Mouse (Mus musculus): Measurements from ENCODE around the gene Olfr279. TPM values are rescaled to one million over a fixed set of nuclear protein-coding genes. Genes with fewer than 3 reads are reported as not detected.
A peak's percentile ranks its signal among the peaks of the same experiment; 100 is the strongest.
"Not testable (repeated sequence)": the region's sequence is repeated elsewhere in the genome, so short reads cannot be mapped to it uniquely, and the experiment has no call there.

Olfr279 gene
- total RNA-seq, 2 experiments from 2014 or later, result not detected

GRCm38 (mm10) chr15:98512799-98513321 lies 20.7 kb downstream of the Olfr279 start:
- intact Hi-C loops (cut with DNase I), result loop anchor here (5.0 kb wide), 1 partner anchor 406 kb away; no protein-coding TSS in a partner anchor
- no peak for TF ChIP-seq CTCF (IDR thresholded peaks at IDR 0.05)
- Histone ChIP-seq H3K27ac (peak overlapping the region; percentile 45; the same call in 1 of the 2 replicates), H3K4me3 (no peak overlapping the region)
- DNase-seq (ENCODE audit: extremely low spot score in 1 of 2, low spot score in 2 of 2), result no peak

GRCm38 (mm10) chr15:98513676-98514075 lies 21.5 kb downstream of the Olfr279 start:
- DNase-seq (ENCODE audit: extremely low spot score in 1 of 2, low spot score in 2 of 2); H3K27ac ChIP-seq; H3K4me3 ChIP-seq: not testable (repeated sequence)
- intact Hi-C loops (cut with DNase I), result loop anchor here (5.0 kb wide), 1 partner anchor 406 kb away; no protein-coding TSS in a partner anchor

GRCm38 (mm10) chr15:98514146-98514545 lies 21.9 kb downstream of the Olfr279 start:
- DNase-seq (ENCODE audit: extremely low spot score in 1 of 2, low spot score in 2 of 2), result no peak
- intact Hi-C loops (cut with DNase I), result loop anchor here (5.0 kb wide), 1 partner anchor 407 kb away; no protein-coding TSS in a partner anchor
- no peak for TF ChIP-seq CTCF (IDR thresholded peaks at IDR 0.05)
- no peak overlapping the region for H3K27ac ChIP-seq
- no peak overlapping the region for H3K4me3 ChIP-seq

- intact Hi-C loops (cut with DNase I), result loop anchor here (5.0 kb wide), 1 partner anchor 408 kb away; no protein-coding TSS in a partner anchor
- not testable (repeated sequence) for DNase-seq (ENCODE audit: extremely low spot score in 1 of 2, low spot score in 2 of 2); H3K4me3 ChIP-seq; H3K27ac ChIP-seq
Observed at GRCm38 (mm10) chr15:98514845-98515244, 22.6 kb downstream of the Olfr279 start.

- H3K27ac ChIP-seq, result no peak overlapping the region
- peak; percentile 43 to 72 for DNase-seq (ENCODE audit: extremely low spot score in 1 of 2, low spot score in 2 of 2)
- peak; percentile 98 for TF ChIP-seq CTCF (IDR thresholded peaks at IDR 0.05)
Observed at GRCm38 (mm10) chr15:98517380-98518355, 25.5 kb downstream of the Olfr279 start.

GRCm38 (mm10) chr15:98521245-98521644 lies 29.0 kb downstream of the Olfr279 start:
- Histone ChIP-seq H3K4me3 (no peak overlapping the region), H3K27ac (no peak overlapping the region)
- no peak for DNase-seq (ENCODE audit: extremely low spot score in 1 of 2, low spot score in 2 of 2)
- no peak for TF ChIP-seq CTCF (IDR thresholded peaks at IDR 0.05)
- intact Hi-C loops (cut with DNase I), result no loop called here

More at GRCm38 (mm10) chr15:98517380-98518355, 25.5 kb downstream of the Olfr279 start:
- intact Hi-C loops (cut with DNase I), result no loop called here
- H3K4me3 ChIP-seq, result no peak overlapping the region

- H3K27ac ChIP-seq, result no peak overlapping the region
- no peak for DNase-seq (ENCODE audit: extremely low spot score in 1 of 2, low spot score in 2 of 2)
- intact Hi-C loops (cut with DNase I), result no loop called here
Observed at GRCm38 (mm10) chr15:98526057-98526456, 33.9 kb downstream of the Olfr279 start.

GRCm38 (mm10) chr15:98527056-98527771 lies 35.0 kb downstream of the Olfr279 start:
- no peak for TF ChIP-seq CTCF (IDR thresholded peaks at IDR 0.05)
- DNase-seq (ENCODE audit: extremely low spot score in 1 of 2, low spot score in 2 of 2), result no peak
- Histone ChIP-seq H3K27ac (no peak overlapping the region), H3K4me3 (no peak overlapping the region)
- intact Hi-C loops (cut with DNase I), result no loop called here

More at GRCm38 (mm10) chr15:98526057-98526456, 33.9 kb downstream of the Olfr279 start:
- TF ChIP-seq CTCF (IDR thresholded peaks at IDR 0.05), result no peak
- no peak overlapping the region for H3K4me3 ChIP-seq

- TF ChIP-seq CTCF (IDR thresholded peaks at IDR 0.05), result no peak
- Histone ChIP-seq H3K4me3 (no peak overlapping the region), H3K27ac (no peak overlapping the region)
- intact Hi-C loops (cut with DNase I), result no loop called here
- DNase-seq (ENCODE audit: extremely low spot score in 1 of 2, low spot score in 2 of 2), result no peak
Observed at GRCm38 (mm10) chr15:98528066-98528563, 35.9 kb downstream of the Olfr279 start.

- no peak for DNase-seq (ENCODE audit: extremely low spot score in 1 of 2, low spot score in 2 of 2)
- intact Hi-C loops (cut with DNase I), result loop anchor here (5.0 kb wide), 1 partner anchor 35 kb away; no protein-coding TSS in a partner anchor
- Histone ChIP-seq H3K27ac (no peak overlapping the region; the same call in 1 of the 2 replicates), H3K4me3 (peak overlapping the region; percentile 91)
- no peak for TF ChIP-seq CTCF (IDR thresholded peaks at IDR 0.05)
Observed at GRCm38 (mm10) chr15:98532281-98532680, 40.1 kb downstream of the Olfr279 start.

- no peak for DNase-seq (ENCODE audit: extremely low spot score in 1 of 2, low spot score in 2 of 2)
- TF ChIP-seq CTCF (IDR thresholded peaks at IDR 0.05), result no peak
- Histone ChIP-seq H3K4me3 (peak overlapping the region; percentile 91), H3K27ac (peak overlapping the region; percentile 70)
- intact Hi-C loops (cut with DNase I), result loop anchor here (5.0 kb wide), 1 partner anchor 34 kb away; no protein-coding TSS in a partner anchor
Observed at GRCm38 (mm10) chr15:98533035-98533531, 40.9 kb downstream of the Olfr279 start.

Measured in left cerebral cortex, adult 2 months (tissue).